Comparison of ENCODE assay signal across 6 mouse cellular contexts in genomic region chr2:118916436-118916835, GRCm38 (mm10).
"Had no signal": no experiment of that assay in that cellular context is flagged by ENCODE, and none has a peak within 500 bp of the region (broad histone marks: within the 10 kb centered on the region; RNA-seq: fewer than 3 reads in every experiment).

No protein-coding gene starts in this region.

- H3K4me3 ChIP-seq: left cerebral cortex, adult 2 months; neural tube, embryonic 12.5 days had no signal

- H3K27me3 ChIP-seq: neural tube, embryonic 12.5 days had no signal

- DNase-seq: lung, adult 18-20 months; lung, postnatal 36 days; midbrain, embryonic 14.5 days; thymus, postnatal 4 days had no signal

- H3K9me3 ChIP-seq: neural tube, embryonic 12.5 days had no signal
